ENCODE assay signal across 27 mouse cellular contexts in genomic region chr2:104183246-104183845, GRCm38 (mm10).
"Had no signal": no experiment of that assay in that cellular context is flagged by ENCODE, and none has a peak within 500 bp of the region (broad histone marks: within the 10 kb centered on the region; RNA-seq: fewer than 3 reads in every experiment).

No protein-coding gene starts in this region.

- H3K27me3 ChIP-seq: embryonic facial prominence, embryonic 12.5 days; embryonic facial prominence, embryonic 13.5 days; embryonic facial prominence, embryonic 15.5 days; forebrain, embryonic 12.5 days; forebrain, embryonic 13.5 days; forebrain, embryonic 15.5 days had no signal

- H3K4me1 ChIP-seq: embryonic facial prominence, embryonic 12.5 days; embryonic facial prominence, embryonic 13.5 days; forebrain, embryonic 10.5 days; forebrain, embryonic 12.5 days; forebrain, embryonic 13.5 days; forebrain, embryonic 15.5 days had no signal

- H3K36me3 ChIP-seq: embryonic facial prominence, embryonic 10.5 days; embryonic facial prominence, embryonic 12.5 days; embryonic facial prominence, embryonic 13.5 days; embryonic facial prominence, embryonic 15.5 days; forebrain, embryonic 10.5 days; forebrain, embryonic 12.5 days; forebrain, embryonic 15.5 days had no signal

- H3K9ac ChIP-seq: embryonic facial prominence, embryonic 12.5 days; embryonic facial prominence, embryonic 13.5 days; embryonic facial prominence, embryonic 15.5 days; forebrain, embryonic 12.5 days; forebrain, embryonic 13.5 days; forebrain, embryonic 15.5 days; forebrain, postnatal 0 days had no signal

- H3K27ac ChIP-seq: embryonic facial prominence, embryonic 10.5 days; embryonic facial prominence, embryonic 12.5 days; embryonic facial prominence, embryonic 13.5 days; embryonic facial prominence, embryonic 15.5 days; forebrain, embryonic 10.5 days; forebrain, embryonic 12.5 days; forebrain, embryonic 13.5 days; forebrain, embryonic 15.5 days; gastrocnemius, adult 2 months; heart, adult 2 months had no signal

- ATAC-seq: forebrain, embryonic 13.5 days; forebrain, embryonic 14.5 days; forebrain, embryonic 15.5 days; forebrain, embryonic 16.5 days; forebrain, postnatal 0 days had no signal

- DNase-seq: cerebellum, adult 8-10 months; cerebellum, adult 9-10 months; cerebellum, adult 9-11 months; cerebellum, postnatal 10 days; cerebellum, postnatal 14 days; cerebellum, postnatal 25 days; cerebellum, postnatal 36 days; embryo, embryonic 11 days; forebrain, postnatal 0 days; gastrocnemius, adult 2 months; gastrocnemius, postnatal 10 days; gastrocnemius, postnatal 14 days; gastrocnemius, postnatal 25 days; gastrocnemius, postnatal 36 days; heart, adult 18-20 months; heart, adult 2 months had no signal

- H3K4me2 ChIP-seq: embryonic facial prominence, embryonic 12.5 days; embryonic facial prominence, embryonic 13.5 days; embryonic facial prominence, embryonic 15.5 days; forebrain, embryonic 12.5 days; forebrain, embryonic 13.5 days; forebrain, embryonic 15.5 days had no signal

- H3K4me3 ChIP-seq: embryonic facial prominence, embryonic 10.5 days; embryonic facial prominence, embryonic 12.5 days; embryonic facial prominence, embryonic 13.5 days; embryonic facial prominence, embryonic 15.5 days; erythroblast, embryonic 14.5 days; forebrain, embryonic 10.5 days; forebrain, embryonic 12.5 days; forebrain, embryonic 13.5 days; forebrain, embryonic 15.5 days; gastrocnemius, adult 2 months; heart, adult 2 months had no signal

- H3K9me3 ChIP-seq: embryonic facial prominence, embryonic 10.5 days; embryonic facial prominence, embryonic 12.5 days; embryonic facial prominence, embryonic 13.5 days; embryonic facial prominence, embryonic 15.5 days; forebrain, embryonic 10.5 days; forebrain, embryonic 12.5 days; forebrain, embryonic 13.5 days; forebrain, embryonic 15.5 days had no signal
